Mouse (Mus musculus) MN1 (cell line): ENCODE results near the gene Etfbkmt.
"Not testable (repeated sequence)": the region's sequence is repeated elsewhere in the genome, so short reads cannot be mapped to it uniquely, and the experiment has no call there.

Experiments
- DNase-seq: peaks from one replicate; pipeline ENCODE4 v3.0.0-alpha.2; 2016; ENCODE audit warnings: low spot score

Etfbkmt gene

GRCm38 (mm10) chr6:149187371-149187770 is 47.7 kb downstream of the Etfbkmt start:
- DNase-seq, result no peak

DNA sequence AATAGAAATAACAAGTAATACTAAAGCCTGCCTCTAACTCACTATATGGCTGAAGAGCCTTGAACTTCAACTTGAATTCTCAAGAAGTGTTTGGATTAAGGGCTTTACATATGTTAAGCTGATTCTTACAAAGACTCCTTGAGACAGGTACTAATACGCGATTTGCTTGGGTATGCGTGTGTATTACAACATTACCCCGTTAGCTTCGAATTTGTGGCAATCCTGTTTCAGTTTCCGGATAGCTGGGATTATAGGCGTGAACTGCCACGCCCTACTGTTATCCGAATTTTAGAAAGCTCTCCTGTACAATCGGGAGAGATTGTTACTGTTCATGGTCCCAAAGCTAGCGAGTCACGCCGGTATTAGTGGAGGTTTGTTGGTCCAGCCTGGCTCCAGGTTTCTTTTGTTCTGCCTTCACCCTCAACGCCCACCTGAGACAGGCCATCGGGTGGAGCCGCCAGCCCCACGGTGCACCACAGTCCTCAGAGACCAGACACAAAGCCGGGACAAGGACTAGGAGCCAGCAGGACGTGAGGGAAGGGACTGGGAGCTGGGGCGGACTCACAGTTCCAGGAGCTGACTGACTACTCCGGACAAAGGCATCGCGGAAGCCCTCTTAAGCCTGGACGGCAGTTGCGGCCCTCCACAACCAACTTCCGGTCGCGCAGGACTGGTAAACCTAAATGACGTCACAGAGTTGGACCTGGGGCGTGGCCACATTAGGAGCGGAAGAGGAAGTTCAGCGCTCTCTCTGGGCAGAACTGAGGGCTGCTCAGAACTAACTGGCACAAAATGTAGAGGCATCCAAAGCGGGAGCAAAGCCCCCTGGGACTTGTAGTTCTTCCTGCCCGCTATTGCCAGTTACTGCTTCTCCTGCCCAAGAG is 48.6 kb downstream of the Etfbkmt start, which contains the start of gene Amn1:
TSS of gene Amn1 (minus strand) at position 672 of the 884 bp plus-strand sequence.
- DNase-seq, result peak; percentile 99

GRCm38 (mm10) chr6:149188925-149189257 is 49.2 kb downstream of the Etfbkmt start:
- no peak for DNase-seq

DNA sequence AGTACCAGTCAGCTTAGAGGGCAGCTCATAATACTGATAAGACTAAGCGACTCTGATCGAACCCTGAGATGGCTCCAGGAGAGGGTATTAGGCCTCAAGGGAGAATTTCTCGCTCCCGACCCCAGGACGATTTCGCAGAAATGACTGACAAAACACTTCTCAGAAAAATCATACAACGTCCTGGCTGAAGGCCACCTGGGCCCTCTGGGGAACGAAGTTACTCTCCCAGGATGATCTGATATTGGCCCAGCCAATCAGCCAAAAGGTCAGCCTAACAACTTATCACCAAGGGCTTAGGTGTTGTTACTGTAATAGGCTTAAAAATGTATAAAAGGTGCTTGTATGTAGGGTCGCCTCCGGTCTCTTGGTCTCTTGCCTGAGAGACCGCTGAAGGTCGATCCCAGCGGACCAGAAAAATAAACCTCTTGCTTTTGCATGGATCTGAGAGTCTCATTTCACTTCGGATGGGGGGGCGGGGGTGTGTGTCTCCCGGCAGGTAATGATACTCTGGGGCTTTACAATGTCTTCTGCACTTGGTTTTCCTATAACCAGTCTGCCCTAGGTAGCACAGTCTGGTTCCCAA is 49.8 kb downstream of the Etfbkmt start:
- DNase-seq, result no peak

- DNase-seq, result not testable (repeated sequence)
Measured at GRCm38 (mm10) chr6:149191951-149192350, 52.3 kb downstream of the Etfbkmt start.

DNA sequence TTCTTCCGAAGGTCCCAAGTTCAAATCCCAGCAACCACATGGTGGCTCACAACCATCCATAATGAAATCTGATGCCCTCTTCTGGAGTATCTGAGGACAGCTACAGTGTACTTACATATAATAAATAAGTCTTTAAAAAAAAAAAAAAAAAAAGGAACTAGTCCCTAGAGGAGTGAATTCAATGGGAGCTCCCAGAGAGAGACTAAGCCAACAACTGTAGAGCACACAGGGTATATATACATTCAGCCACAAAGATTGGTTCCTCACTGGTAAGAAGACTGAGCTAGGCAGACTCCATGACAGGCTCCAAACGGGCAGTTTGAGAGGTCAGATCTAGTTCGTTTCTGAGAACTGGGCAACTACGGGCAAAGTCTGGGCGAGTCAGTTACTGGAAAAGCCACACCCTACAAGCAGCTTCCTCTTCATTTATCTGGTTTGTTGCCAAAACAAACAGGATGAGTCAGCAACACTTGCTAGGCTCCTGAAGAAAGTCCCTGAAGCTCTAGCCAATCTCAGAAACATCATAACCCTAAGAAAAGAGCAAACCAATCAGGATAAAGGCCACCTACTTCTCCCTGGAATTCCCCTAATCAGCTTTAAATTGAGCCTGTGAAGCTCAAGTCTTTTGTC is 53.7 kb downstream of the Etfbkmt start:
- peak; percentile 80 for DNase-seq

- no peak for DNase-seq
Measured at GRCm38 (mm10) chr6:149197116-149197515, 57.5 kb downstream of the Etfbkmt start.

- DNase-seq, result no peak
Measured at GRCm38 (mm10) chr6:149198572-149198971, 58.9 kb downstream of the Etfbkmt start.
